Mouse (Mus musculus): ENCODE measurements around the gene Gm8994.

Gm8994 gene

DNA sequence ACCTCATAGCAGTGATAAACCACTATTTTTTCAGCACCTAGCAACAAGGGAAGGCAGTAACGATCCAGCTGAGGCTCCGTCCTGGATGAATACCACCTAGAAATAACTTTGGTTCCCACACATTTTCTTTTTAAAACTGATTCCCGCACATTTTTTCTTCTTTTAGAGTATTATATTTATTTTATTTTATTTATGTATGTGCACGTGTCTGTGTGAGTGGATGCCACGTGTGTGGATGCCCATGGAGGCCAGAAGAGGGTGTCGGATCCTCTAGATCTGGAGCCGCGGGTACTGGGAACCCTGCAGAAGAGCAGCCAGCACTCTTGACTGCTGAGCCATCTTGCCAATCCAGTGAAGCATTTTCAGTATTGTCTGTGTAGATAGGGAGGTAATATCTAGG lies 36.0 kb downstream of the Gm8994 start:
- peak in 1 of 2 experiments; percentile 29 for DNase-seq (ENCODE audit: low spot score in 2 of 2)

DNA sequence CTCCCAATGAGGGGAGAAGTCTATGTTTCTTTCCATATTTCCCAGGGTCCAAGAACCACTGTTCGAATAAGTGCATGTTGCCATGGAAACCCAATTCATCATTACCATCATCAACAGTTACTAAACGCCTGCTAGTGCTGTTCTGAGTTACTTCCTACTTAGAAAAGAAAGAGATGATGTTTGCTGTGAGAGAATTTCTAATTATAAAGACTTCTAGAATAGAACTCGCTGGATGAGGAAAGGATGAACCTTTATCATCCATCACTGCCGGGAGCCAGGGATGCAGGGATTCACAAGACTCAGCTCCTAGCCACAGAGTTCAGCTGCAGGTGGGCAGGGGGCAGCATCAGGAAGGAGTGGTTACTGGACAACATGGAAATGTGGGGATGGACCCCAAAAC lies 36.7 kb downstream of the Gm8994 start:
- peak; percentile 19 to 40 for DNase-seq (ENCODE audit: low spot score in 2 of 2)

DNA sequence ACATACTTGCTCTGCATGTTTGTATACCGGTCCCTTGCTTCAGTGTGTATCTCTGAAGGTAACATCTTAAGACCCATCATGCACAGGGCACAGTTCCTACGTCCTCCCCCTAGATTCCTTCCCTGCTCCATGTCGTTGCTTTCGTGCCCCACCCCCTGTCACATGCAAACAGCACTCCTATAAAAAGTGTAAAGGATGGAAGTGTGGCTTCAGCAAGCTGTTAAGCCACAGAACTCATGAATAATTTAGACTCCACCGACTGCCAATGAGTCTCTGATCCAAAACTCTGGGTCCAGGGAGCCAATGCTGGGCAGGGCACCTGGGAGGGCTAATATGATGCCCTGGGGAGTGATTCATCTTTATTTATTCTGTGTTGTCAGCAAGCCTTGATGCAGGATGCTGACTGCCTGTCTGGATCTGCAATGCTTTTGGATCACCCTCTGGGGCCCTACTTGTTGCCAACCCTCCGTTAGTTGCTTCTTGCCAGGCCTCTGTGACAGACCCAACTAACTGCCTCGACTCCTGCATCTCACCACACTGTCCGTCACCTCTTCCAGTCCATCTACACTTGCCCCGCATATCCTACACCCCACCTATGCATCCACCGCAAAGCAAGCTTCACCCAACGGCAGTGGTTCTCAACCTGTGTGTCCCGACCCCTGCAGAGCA lies 37.2 kb downstream of the Gm8994 start:
- peak in 1 of 2 experiments; percentile 57 for DNase-seq (ENCODE audit: low spot score in 2 of 2)

DNA sequence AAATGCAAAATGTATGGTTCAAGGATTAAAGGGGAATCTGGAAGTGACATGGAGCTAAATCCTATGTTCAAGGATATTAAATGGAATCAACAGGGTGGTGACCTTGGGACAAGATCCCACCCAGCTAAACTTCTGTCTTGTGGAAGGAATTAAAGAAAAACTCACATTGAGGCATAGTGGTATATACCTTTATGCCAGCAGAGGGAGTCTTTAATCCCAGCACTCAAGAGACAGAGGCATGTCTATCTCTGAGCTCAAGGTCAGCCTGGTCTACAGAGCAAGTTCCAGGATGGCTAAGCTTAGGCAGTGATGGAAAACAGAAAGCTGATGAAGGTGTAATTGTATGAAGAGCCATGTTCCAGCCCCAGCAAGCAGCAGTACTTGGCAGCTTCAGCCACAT lies 48.8 kb downstream of the Gm8994 start:
- no peak for DNase-seq (ENCODE audit: low spot score in 2 of 2)
